Mouse (Mus musculus) megakaryocyte, embryonic 14.5 days (primary cell): ENCODE measurements at regions not wholly inside any gene's neighbourhood (a gene's known extent, or its start where the extent isn't known, plus 50 kb on each side); places are given as distances from the start of the nearest gene placed in this dataset.
A peak's percentile ranks its signal among the peaks of the same experiment; 100 is the strongest.

ENCODE experiments used
- H3K27me3 ChIP-seq: replicated peaks from 2 replicates; pipeline ENCODE3; 2012; ENCODE audit warnings: inconsistent platforms
- H3K36me3 ChIP-seq: replicated peaks from 2 replicates; pipeline ENCODE3; 2012; ENCODE audit warnings: low read length, inconsistent platforms, mixed read lengths
- H3K4me1 ChIP-seq: 2 replicates; pipeline ENCODE4 v1.6.1; 2012; ENCODE audit warnings: inconsistent platforms
- H3K4me3 ChIP-seq: replicated peaks from 2 replicates; pipeline ENCODE3; 2012; ENCODE audit warnings: moderate library complexity, mild to moderate bottlenecking, inconsistent platforms
- H3K9me3 ChIP-seq: 2 replicates; pipeline ENCODE4 v1.6.1; 2012; ENCODE audit warnings: inconsistent platforms
- FLI1 ChIP-seq: IDR thresholded peaks from 2 replicates; pipeline ENCODE4 v1.6.1; 2012; ENCODE audit warnings: low read length, inconsistent platforms, mixed read lengths
- GATA1 ChIP-seq: IDR thresholded peaks from 3 replicates; pipeline ENCODE4 v1.6.1; 2012; ENCODE audit warnings: mixed read lengths, low read length, inconsistent platforms, borderline replicate concordance

DNA sequence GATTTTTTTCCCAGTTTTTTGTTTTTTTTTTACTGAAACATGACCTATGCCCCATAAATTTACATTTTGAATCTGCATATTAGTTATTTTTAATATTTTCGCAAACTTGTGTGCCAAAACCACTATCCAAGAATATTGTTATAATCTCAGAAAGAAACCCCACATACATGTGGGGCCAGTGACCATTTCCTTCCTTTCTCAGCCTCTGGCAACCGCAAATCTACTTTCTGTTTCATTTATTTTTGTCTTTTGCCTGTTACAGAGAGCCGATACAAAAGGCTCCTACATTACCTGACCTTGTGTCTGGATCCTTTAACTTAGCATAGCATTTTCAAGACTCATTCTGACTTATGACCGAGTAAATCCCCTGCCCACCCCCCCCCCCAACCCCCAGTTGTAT, 158.8 kb downstream of the Ifng start:
- H3K36me3 ChIP-seq, result no peaks in the 10 kb centered on the region
- peaks cover 15% of the 10 kb centered on the region for H3K9me3 ChIP-seq
- H3K27me3 ChIP-seq, result peaks cover 42% of the 10 kb centered on the region
- no peak for TF ChIP-seq FLI1
- no peak for TF ChIP-seq GATA1
- peaks cover 21% of the 10 kb centered on the region for H3K4me1 ChIP-seq
- H3K4me3 ChIP-seq, result peak overlapping the region; percentile 80

DNA sequence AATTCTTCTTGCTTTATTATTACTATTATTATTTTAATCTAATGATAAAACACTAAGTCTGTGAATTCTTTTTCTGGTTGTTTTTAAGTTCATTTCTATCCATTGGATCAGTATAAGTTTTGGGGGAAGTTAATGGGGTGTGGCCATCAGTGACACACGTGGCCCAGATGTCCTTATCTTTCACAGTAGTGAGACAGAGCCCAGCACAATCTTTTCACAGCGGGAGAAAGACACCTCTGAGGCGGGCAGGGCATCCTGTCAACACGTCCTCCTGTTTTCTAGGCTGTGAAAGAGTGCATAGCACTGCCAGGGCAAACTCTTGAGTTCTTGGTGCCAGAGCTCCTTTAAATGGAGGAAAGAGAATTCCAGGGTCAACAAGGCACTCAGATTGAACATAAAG, 162.1 kb downstream of the Ifng start:
- peaks cover 21% of the 10 kb centered on the region for H3K4me1 ChIP-seq
- no peak overlapping the region for H3K4me3 ChIP-seq
- H3K36me3 ChIP-seq, result no peaks in the 10 kb centered on the region
- peaks cover 23% of the 10 kb centered on the region for H3K9me3 ChIP-seq
- H3K27me3 ChIP-seq, result peaks cover 40% of the 10 kb centered on the region
- no peak for TF ChIP-seq GATA1
- TF ChIP-seq FLI1, result no peak

DNA sequence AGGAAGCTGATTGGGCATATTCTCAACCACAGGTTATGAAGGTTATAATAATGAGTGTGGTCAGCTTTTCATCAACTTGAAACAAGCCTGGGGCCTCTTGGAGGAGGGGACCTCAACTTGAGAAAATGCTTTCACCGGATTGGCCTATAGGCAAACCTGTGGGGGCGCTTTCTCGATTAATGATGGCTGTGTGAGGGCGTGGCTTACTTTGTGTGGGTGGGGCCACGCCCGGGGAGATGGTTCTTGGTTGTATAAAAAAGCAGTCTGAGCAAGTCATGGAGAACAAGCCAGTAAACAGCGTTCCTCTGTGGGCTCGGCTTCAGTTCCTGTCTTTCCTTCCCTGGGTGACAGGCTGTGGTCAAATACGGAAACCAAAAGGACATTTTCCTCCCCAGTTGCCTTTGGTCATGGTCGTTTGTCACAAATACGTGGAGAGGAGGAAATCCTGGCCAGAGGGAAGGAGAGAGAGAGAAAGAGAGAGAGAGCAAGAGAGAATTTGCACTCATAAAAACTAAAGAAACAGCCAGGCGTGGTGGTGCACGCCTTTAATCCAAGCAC, 163.1 kb downstream of the Ifng start:
- no peaks in the 10 kb centered on the region for H3K36me3 ChIP-seq
- peaks cover 23% of the 10 kb centered on the region for H3K9me3 ChIP-seq
- peaks cover 22% of the 10 kb centered on the region for H3K4me1 ChIP-seq
- H3K4me3 ChIP-seq, result no peak overlapping the region
- TF ChIP-seq FLI1, result no peak
- TF ChIP-seq GATA1, result no peak
- H3K27me3 ChIP-seq, result peaks cover 35% of the 10 kb centered on the region

DNA sequence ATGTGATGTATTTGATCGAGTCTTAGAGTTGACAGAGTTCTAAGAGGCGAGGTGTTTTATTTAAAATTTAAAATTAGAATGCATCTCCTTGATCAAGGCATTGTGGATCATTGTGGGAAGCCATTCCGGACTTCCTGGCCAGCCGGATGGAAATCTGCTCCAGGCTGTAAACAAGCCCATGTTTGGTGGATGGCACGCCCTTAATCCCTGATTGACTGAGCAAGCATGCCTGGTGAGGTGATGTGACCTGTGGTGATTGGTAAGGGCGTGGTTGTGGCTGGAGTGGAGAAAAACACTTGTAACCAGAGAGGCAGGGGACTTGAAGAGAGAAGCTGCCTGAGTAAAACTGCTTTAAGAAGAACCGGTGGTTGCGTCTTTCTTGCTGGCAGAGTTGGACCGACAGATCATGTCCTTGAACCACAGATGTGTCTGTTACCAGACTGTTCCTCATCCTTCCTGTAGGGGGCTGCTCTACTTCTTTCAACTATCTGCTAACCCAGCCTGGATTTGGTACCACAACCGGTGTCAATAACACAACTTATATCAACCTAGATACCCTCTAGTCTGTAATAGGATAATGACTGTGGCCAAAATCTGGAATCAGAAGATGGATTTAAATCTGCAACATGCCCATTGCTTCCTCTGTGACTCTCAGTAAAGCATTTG, 164.4 kb downstream of the Ifng start:
- Histone ChIP-seq H3K4me1 (peaks cover 11% of the 10 kb centered on the region), H3K9me3 (peaks cover 23% of the 10 kb centered on the region), H3K36me3 (no peaks in the 10 kb centered on the region), H3K4me3 (no peak overlapping the region), H3K27me3 (peaks cover 28% of the 10 kb centered on the region)
- no peak for TF ChIP-seq FLI1
- TF ChIP-seq GATA1, result no peak

DNA sequence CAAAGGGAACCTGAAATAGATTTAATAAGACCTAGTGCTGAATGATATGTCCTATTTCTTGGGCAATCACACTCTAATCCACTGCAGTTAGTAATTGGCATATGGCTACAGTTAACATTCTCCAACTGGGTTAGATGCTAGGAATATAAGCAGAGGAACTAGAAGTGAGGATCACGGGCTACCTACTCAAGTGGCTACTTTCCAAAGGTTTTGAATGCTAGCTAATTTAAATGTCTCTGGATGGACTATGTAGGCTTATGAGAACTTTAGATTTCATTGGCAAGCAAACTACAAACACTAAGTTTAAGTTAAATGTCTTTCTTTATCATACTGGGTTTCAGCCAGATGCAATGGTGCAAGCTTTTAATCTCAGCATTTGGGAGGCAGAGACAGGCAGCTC, 166.6 kb downstream of the Ifng start:
- peaks cover 21% of the 10 kb centered on the region for H3K27me3 ChIP-seq
- peaks cover 9% of the 10 kb centered on the region for H3K4me1 ChIP-seq
- peaks cover 14% of the 10 kb centered on the region; the same call in 1 of the 2 replicates for H3K9me3 ChIP-seq
- TF ChIP-seq GATA1, result no peak
- no peak for TF ChIP-seq FLI1
- H3K4me3 ChIP-seq, result no peak overlapping the region
- H3K36me3 ChIP-seq, result no peaks in the 10 kb centered on the region

DNA sequence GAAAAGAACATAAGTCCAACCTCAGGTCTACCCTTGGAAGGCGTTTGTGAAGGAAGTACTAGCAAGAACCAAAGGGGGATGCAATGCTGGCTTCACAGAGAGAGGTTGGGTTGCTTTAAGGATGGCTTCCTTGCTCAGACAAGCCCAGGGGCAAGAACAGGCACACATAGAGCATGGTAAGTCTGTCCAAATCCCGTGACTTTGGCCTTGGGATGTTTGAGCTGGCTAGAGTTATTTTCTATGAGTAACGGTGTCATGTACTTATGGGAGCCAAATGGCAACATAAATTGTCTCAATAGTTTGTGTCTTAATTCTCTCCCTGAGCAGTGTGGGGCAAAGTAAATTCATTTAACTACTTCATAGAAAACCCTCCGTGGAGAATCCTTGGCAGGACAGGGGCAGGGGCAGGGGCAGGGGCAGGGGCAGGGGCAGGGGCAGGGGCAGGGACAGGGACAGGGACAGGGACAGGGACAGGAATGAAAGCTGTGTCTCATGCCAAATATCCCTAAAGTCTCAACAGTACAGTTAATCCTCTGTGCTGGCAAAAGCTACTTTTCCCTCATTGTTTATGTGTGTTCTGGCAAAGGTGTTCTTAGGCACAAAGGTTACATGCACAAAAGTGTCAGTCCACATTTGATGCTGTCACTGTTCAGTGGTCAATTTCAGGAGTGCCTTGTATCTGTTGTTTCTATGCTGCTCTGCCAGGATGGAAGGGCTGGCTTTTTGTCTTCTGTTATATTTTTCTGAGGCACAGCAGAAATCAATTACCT, 167.7 kb downstream of the Ifng start:
- Histone ChIP-seq H3K9me3 (peaks cover 13% of the 10 kb centered on the region; the same call in 1 of the 2 replicates), H3K4me1 (peaks cover 8% of the 10 kb centered on the region), H3K36me3 (no peaks in the 10 kb centered on the region), H3K4me3 (no peak overlapping the region), H3K27me3 (peaks cover 24% of the 10 kb centered on the region)
- TF ChIP-seq GATA1 (no peak), FLI1 (no peak)

- H3K9me3 ChIP-seq, result peaks cover 8% of the 10 kb centered on the region; the same call in 1 of the 2 replicates
- TF ChIP-seq FLI1, result no peak
- TF ChIP-seq GATA1, result no peak
- peaks cover 25% of the 10 kb centered on the region for H3K27me3 ChIP-seq
- H3K4me3 ChIP-seq, result no peak overlapping the region
- H3K4me1 ChIP-seq, result peaks cover 3% of the 10 kb centered on the region; the same call in 1 of the 2 replicates
- no peaks in the 10 kb centered on the region for H3K36me3 ChIP-seq
These were observed 168.3 kb downstream of the Ifng start for GRCm38 (mm10) chr10:118609157-118609556.

GRCm38 (mm10) chr10:118610868-118611461, 170.1 kb downstream of the Ifng start:
- no peak for TF ChIP-seq FLI1
- no peak for TF ChIP-seq GATA1
- H3K4me3 ChIP-seq, result no peak overlapping the region
- H3K4me1 ChIP-seq, result peaks cover 3% of the 10 kb centered on the region; the same call in 1 of the 2 replicates
- H3K9me3 ChIP-seq, result peaks cover 3% of the 10 kb centered on the region; the same call in 1 of the 2 replicates
- H3K27me3 ChIP-seq, result peaks cover 32% of the 10 kb centered on the region
- H3K36me3 ChIP-seq, result no peaks in the 10 kb centered on the region

DNA sequence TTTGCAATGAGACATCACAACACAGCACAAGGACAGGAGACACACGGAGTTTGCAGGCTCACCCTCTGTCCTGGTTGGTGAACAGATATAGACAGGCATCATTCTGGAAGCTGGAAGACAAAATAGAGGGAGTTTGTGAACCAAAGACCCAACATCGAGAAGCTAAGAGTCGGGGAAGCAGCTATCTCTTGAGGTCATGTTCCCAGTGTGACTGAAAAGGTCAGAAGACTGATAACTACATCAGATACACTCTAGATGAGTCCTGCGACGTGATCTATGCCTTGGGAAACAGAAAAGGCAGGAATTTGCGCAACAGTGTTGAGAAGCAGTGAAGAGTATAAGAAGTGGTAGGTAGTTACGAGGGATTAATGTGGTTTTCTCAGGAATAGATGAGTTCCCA, 171.2 kb downstream of the Ifng start:
- H3K4me3 ChIP-seq, result no peak overlapping the region
- H3K27me3 ChIP-seq, result peaks cover 29% of the 10 kb centered on the region
- H3K4me1 ChIP-seq, result peaks cover 3% of the 10 kb centered on the region; the same call in 1 of the 2 replicates
- no peaks in the 10 kb centered on the region for H3K36me3 ChIP-seq
- TF ChIP-seq FLI1 (no peak), GATA1 (no peak)
- no peaks in the 10 kb centered on the region for H3K9me3 ChIP-seq
